Mouse (Mus musculus): Measurements from ENCODE around the gene Atp6v0a2.

GRCm38 (mm10) chr5:124717969-124718368 lies 89.6 kb downstream of the Atp6v0a2 start:
- TF ChIP-seq CTCF (IDR thresholded peaks at IDR 0.05; ENCODE audit: low read depth): no peak
- no peak for TF ChIP-seq EP300 (optimal IDR thresholded peaks at IDR 0.05)
